Mouse (Mus musculus) kidney, adult 2 months (tissue): ENCODE data around the gene Mecom. TPM values are rescaled to one million over a fixed set of nuclear protein-coding genes. Genes with fewer than 3 reads are reported as not detected.

ENCODE experiments used
- DNase-seq: peaks from one replicate; pipeline ENCODE4 v3.0.0; 2021
- H3K27ac ChIP-seq: fragments of 200-500 bp; 2 replicates; pipeline ENCODE4 v1.5.1; 2012; ENCODE audit warnings: low read depth, low read length, control low read depth, inconsistent platforms; ENCODE audit not compliant: insufficient read depth
- H3K27me3 ChIP-seq: fragments of 200-500 bp; replicated peaks from 2 replicates; pipeline ENCODE4 v1.6.1; 2012; ENCODE audit warnings: mild to moderate bottlenecking, moderate library complexity, low read length, inconsistent platforms; ENCODE audit not compliant: control insufficient read depth, insufficient read depth
- H3K36me3 ChIP-seq: fragments of 200-500 bp; 2 replicates; pipeline ENCODE4 v1.6.1; 2012; ENCODE audit warnings: mild to moderate bottlenecking, moderate library complexity, low read length, inconsistent platforms; ENCODE audit not compliant: control insufficient read depth, insufficient read depth
- H3K4me1 ChIP-seq: fragments of 200-500 bp; 2 replicates; pipeline ENCODE4 v1.6.1; 2011; ENCODE audit warnings: low read length; ENCODE audit not compliant: control insufficient read depth, insufficient read depth
- H3K4me3 ChIP-seq: fragments of 200-500 bp; 2 replicates; pipeline ENCODE4 v1.5.1; 2011; ENCODE audit warnings: mild to moderate bottlenecking, low read depth, low read length, control low read depth; ENCODE audit not compliant: insufficient read depth
- CTCF ChIP-seq: fragments of 200-500 bp; conservative IDR thresholded peaks from 2 replicates; pipeline ENCODE4 v1.5.1; 2011; ENCODE audit warnings: low read depth, mild to moderate bottlenecking, control low read depth, low read length, moderate library complexity, mixed read lengths; ENCODE audit not compliant: insufficient read depth, insufficient read length
- POLR2A ChIP-seq: fragments of 200-500 bp; IDR thresholded peaks from one replicate; pipeline ENCODE4 v1.6.1; 2011; ENCODE audit warnings: low read depth, low read length, control low read depth
- WGBS: fragments of 180-500 bp; shearing (Covaris S2); methylation state at CpG from one replicate; pipeline ENCODE4 v1.1.7; 2018; 5-methylcytosine and 5-hydroxymethylcytosine counted together
- polyA plus RNA-seq: library from polyadenylated mRNA; depleted of rRNA; stranded (reverse); fragments of >200 nt; gene quantifications from 2 replicates; pipeline ENCODE4 v1.2.3, GENCODE M21; 2012

Gene Mecom
- polyA plus RNA-seq, 1 experiment, result 12.9 TPM

GRCm38 (mm10) chr3:30255828-30256227 lies 292.0 kb downstream of the Mecom start:
- Histone ChIP-seq H3K27ac (no peak overlapping the region), H3K27me3 (no peaks in the 10 kb centered on the region), H3K4me3 (no peak overlapping the region), H3K4me1 (no peaks in the 10 kb centered on the region), H3K36me3 (no peaks in the 10 kb centered on the region)
- TF ChIP-seq POLR2A (no peak), CTCF (no peak)
- WGBS, result 90% methylated on average over 5 of the region's 5 CpGs
- DNase-seq, result no peak

GRCm38 (mm10) chr3:30254451-30254850 lies 293.4 kb downstream of the Mecom start:
- H3K4me3 ChIP-seq, result no peak overlapping the region
- TF ChIP-seq CTCF, result no peak
- no peak for TF ChIP-seq POLR2A
- H3K4me1 ChIP-seq, result no peaks in the 10 kb centered on the region
- no peaks in the 10 kb centered on the region for H3K36me3 ChIP-seq
- no peak for DNase-seq
- WGBS, result 39% methylated on average over 7 of the region's 7 CpGs
- H3K27me3 ChIP-seq, result no peaks in the 10 kb centered on the region
- 0 out of 2 replicates have a peak overlapping the region, but pooled peaks have one; percentile 44 for H3K27ac ChIP-seq

- Histone ChIP-seq H3K36me3 (no peaks in the 10 kb centered on the region), H3K27me3 (no peaks in the 10 kb centered on the region), H3K4me1 (no peaks in the 10 kb centered on the region), H3K27ac (no peak overlapping the region), H3K4me3 (no peak overlapping the region)
- TF ChIP-seq POLR2A (no peak), CTCF (no peak)
- DNase-seq, result no peak
- WGBS, result 92% methylated on average over 5 of the region's 5 CpGs
Measured at GRCm38 (mm10) chr3:30253714-30254113, 294.1 kb downstream of the Mecom start.

- no peak overlapping the region for H3K4me3 ChIP-seq
- H3K4me1 ChIP-seq, result peaks cover 4% of the 10 kb centered on the region
- H3K27ac ChIP-seq, result no peak overlapping the region
- DNase-seq, result no peak
- H3K36me3 ChIP-seq, result no peaks in the 10 kb centered on the region
- no peaks in the 10 kb centered on the region for H3K27me3 ChIP-seq
- WGBS, result 82% methylated on average over 4 of the region's 4 CpGs
- no peak for TF ChIP-seq POLR2A
- TF ChIP-seq CTCF, result no peak
Measured at GRCm38 (mm10) chr3:30248656-30249384, 299.0 kb downstream of the Mecom start.

- Histone ChIP-seq H3K27ac (peak overlapping the region; percentile 95), H3K4me3 (peak overlapping the region; percentile 40; the same call in 1 of the 2 replicates), H3K36me3 (no peaks in the 10 kb centered on the region), H3K27me3 (no peaks in the 10 kb centered on the region), H3K4me1 (peaks cover 4% of the 10 kb centered on the region)
- 55% methylated on average over 5 of the region's 5 CpGs for WGBS
- DNase-seq, result peak; percentile 38
- TF ChIP-seq POLR2A, result no peak
- no peak for TF ChIP-seq CTCF
Measured at GRCm38 (mm10) chr3:30247256-30247655, 300.6 kb downstream of the Mecom start.

- Histone ChIP-seq H3K4me1 (peaks cover 4% of the 10 kb centered on the region), H3K27me3 (no peaks in the 10 kb centered on the region), H3K36me3 (no peaks in the 10 kb centered on the region), H3K27ac (peak overlapping the region; percentile 95), H3K4me3 (peak overlapping the region; percentile 40; the same call in 1 of the 2 replicates)
- 51% methylated on average over 12 of the region's 12 CpGs for WGBS
- DNase-seq, result peak; percentile 58
- TF ChIP-seq POLR2A (no peak), CTCF (no peak)
Measured at GRCm38 (mm10) chr3:30246431-30247041, 301.3 kb downstream of the Mecom start.

GRCm38 (mm10) chr3:30245950-30246349 lies 301.9 kb downstream of the Mecom start:
- peak overlapping the region; percentile 95 for H3K27ac ChIP-seq
- H3K4me3 ChIP-seq, result no peak overlapping the region
- no peaks in the 10 kb centered on the region for H3K27me3 ChIP-seq
- H3K36me3 ChIP-seq, result no peaks in the 10 kb centered on the region
- TF ChIP-seq CTCF, result no peak
- no peak for TF ChIP-seq POLR2A
- 69% methylated on average over 5 of the region's 5 CpGs for WGBS
- no peak for DNase-seq
- H3K4me1 ChIP-seq, result peaks cover 4% of the 10 kb centered on the region
